Mouse (Mus musculus) kidney, adult 2 months (tissue): ENCODE measurements around the gene Dlgap4.

Experiments used
- CTCF ChIP-seq: fragments of 200-500 bp; conservative IDR thresholded peaks from 2 replicates; pipeline ENCODE4 v1.5.1; 2011; ENCODE audit warnings: low read depth, mild to moderate bottlenecking, control low read depth, low read length, moderate library complexity, mixed read lengths; ENCODE audit not compliant: insufficient read depth, insufficient read length
- POLR2A ChIP-seq: fragments of 200-500 bp; IDR thresholded peaks from one replicate; pipeline ENCODE4 v1.6.1; 2011; ENCODE audit warnings: low read depth, low read length, control low read depth

GRCm38 (mm10) chr2:156764747-156765146 lies 151.2 kb downstream of the Dlgap4 start:
- TF ChIP-seq POLR2A = no peak
- TF ChIP-seq CTCF = no peak
